Mouse (Mus musculus): ENCODE measurements around the gene Ppp2r3c.
A peak's percentile ranks its signal among the peaks of the same experiment; 100 is the strongest.

Ppp2r3c gene

GRCm38 (mm10) chr12:55321642-55322291 is 19.0 kb upstream of the Ppp2r3c start:
- H3K9me3 ChIP-seq (ENCODE audit: low read length), result peaks cover 3% of the 10 kb centered on the region
- peaks cover 45% of the 10 kb centered on the region for H3K4me1 ChIP-seq (replicated peaks; ENCODE audit: low read depth, low read length)
- peak overlapping the region; percentile 52 for H3K4me3 ChIP-seq (replicated peaks; ENCODE audit: low read length)
- H3K36me3 ChIP-seq (ENCODE audit: insufficient read depth, low read length), result peaks cover 25% of the 10 kb centered on the region
- TF ChIP-seq CTCF (conservative IDR thresholded peaks at IDR 0.05; ENCODE audit: low read length) (no peak), NANOG (IDR thresholded peaks at IDR 0.05; ENCODE audit: borderline replicate concordance, low read length) (no peak), POU5F1 (IDR thresholded peaks at IDR 0.05; ENCODE audit: borderline replicate concordance, low read length) (no peak)
- no peaks in the 10 kb centered on the region for H3K27me3 ChIP-seq (ENCODE audit: insufficient read depth, low read length)

- H3K9me3 ChIP-seq (ENCODE audit: low read length), result no peaks in the 10 kb centered on the region
- no peaks in the 10 kb centered on the region for H3K27me3 ChIP-seq (ENCODE audit: insufficient read depth, low read length)
- TF ChIP-seq POU5F1 (IDR thresholded peaks at IDR 0.05; ENCODE audit: borderline replicate concordance, low read length) (no peak), CTCF (conservative IDR thresholded peaks at IDR 0.05; ENCODE audit: low read length) (peak; percentile 36)
- H3K4me1 ChIP-seq (replicated peaks; ENCODE audit: low read depth, low read length), result peaks cover 53% of the 10 kb centered on the region
- H3K36me3 ChIP-seq (ENCODE audit: insufficient read depth, low read length), result peaks cover 41% of the 10 kb centered on the region
- H3K4me3 ChIP-seq (replicated peaks; ENCODE audit: low read length), result no peak overlapping the region
These were observed 12.4 kb upstream of the Ppp2r3c start for GRCm38 (mm10) chr12:55315192-55315591.

DNA sequence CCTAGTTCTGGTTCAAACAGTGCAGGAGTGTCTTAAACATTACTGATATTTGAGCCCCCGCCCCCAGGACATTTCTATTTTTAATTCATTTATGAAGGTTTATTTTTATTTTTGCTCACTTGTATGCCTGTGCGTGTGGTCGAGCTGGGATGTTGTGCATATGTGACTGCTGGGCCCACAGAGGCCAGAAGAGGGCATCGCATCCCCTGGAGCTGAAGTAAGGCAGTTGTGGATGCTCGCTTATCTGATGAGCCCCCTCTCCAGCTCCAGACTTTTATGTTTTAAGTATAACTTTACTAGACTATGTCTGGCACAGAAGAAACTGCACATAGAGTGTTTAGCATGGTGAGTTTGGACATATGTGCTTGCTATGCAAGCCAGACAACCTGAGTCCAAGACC is 11.1 kb upstream of the Ppp2r3c start:
- Histone ChIP-seq H3K4me1 (replicated peaks; ENCODE audit: low read depth, low read length) (peaks cover 55% of the 10 kb centered on the region), H3K9me3 (ENCODE audit: low read length) (no peaks in the 10 kb centered on the region), H3K4me3 (replicated peaks; ENCODE audit: low read length) (no peak overlapping the region), H3K36me3 (ENCODE audit: insufficient read depth, low read length) (peaks cover 41% of the 10 kb centered on the region), H3K27me3 (ENCODE audit: insufficient read depth, low read length) (no peaks in the 10 kb centered on the region)
- TF ChIP-seq CTCF (conservative IDR thresholded peaks at IDR 0.05; ENCODE audit: low read length), result peak; percentile 25; the same call in 1 of the 2 replicates
- no peak for TF ChIP-seq NANOG (IDR thresholded peaks at IDR 0.05; ENCODE audit: borderline replicate concordance, low read length)

- H3K36me3 ChIP-seq (ENCODE audit: insufficient read depth, low read length), result peaks cover 49% of the 10 kb centered on the region
- no peaks in the 10 kb centered on the region for H3K27me3 ChIP-seq (ENCODE audit: insufficient read depth, low read length)
- no peaks in the 10 kb centered on the region for H3K9me3 ChIP-seq (ENCODE audit: low read length)
- H3K4me1 ChIP-seq (replicated peaks; ENCODE audit: low read depth, low read length), result peaks cover 58% of the 10 kb centered on the region
- TF ChIP-seq NANOG (IDR thresholded peaks at IDR 0.05; ENCODE audit: borderline replicate concordance, low read length) (no peak), POU5F1 (IDR thresholded peaks at IDR 0.05; ENCODE audit: borderline replicate concordance, low read length) (no peak), CTCF (conservative IDR thresholded peaks at IDR 0.05; ENCODE audit: low read length) (no peak)
- peak overlapping the region; percentile 60 for H3K4me3 ChIP-seq (replicated peaks; ENCODE audit: low read length)
These were observed 9.0 kb upstream of the Ppp2r3c start for GRCm38 (mm10) chr12:55311841-55312240.

GRCm38 (mm10) chr12:55309501-55309900 is 6.7 kb upstream of the Ppp2r3c start:
- peaks cover 52% of the 10 kb centered on the region for H3K36me3 ChIP-seq (ENCODE audit: insufficient read depth, low read length)
- H3K4me3 ChIP-seq (replicated peaks; ENCODE audit: low read length), result peak overlapping the region; percentile 20; the same call in 1 of the 2 replicates
- TF ChIP-seq NANOG (IDR thresholded peaks at IDR 0.05; ENCODE audit: borderline replicate concordance, low read length) (no peak), POU5F1 (IDR thresholded peaks at IDR 0.05; ENCODE audit: borderline replicate concordance, low read length) (no peak), CTCF (conservative IDR thresholded peaks at IDR 0.05; ENCODE audit: low read length) (no peak)
- no peaks in the 10 kb centered on the region for H3K9me3 ChIP-seq (ENCODE audit: low read length)
- H3K4me1 ChIP-seq (replicated peaks; ENCODE audit: low read depth, low read length), result peaks cover 46% of the 10 kb centered on the region
- H3K27me3 ChIP-seq (ENCODE audit: insufficient read depth, low read length), result no peaks in the 10 kb centered on the region

GRCm38 (mm10) chr12:55308731-55309130 is 5.9 kb upstream of the Ppp2r3c start:
- no peak for TF ChIP-seq NANOG (IDR thresholded peaks at IDR 0.05; ENCODE audit: borderline replicate concordance, low read length)
- TF ChIP-seq CTCF (conservative IDR thresholded peaks at IDR 0.05; ENCODE audit: low read length), result no peak
- TF ChIP-seq POU5F1 (IDR thresholded peaks at IDR 0.05; ENCODE audit: borderline replicate concordance, low read length), result no peak
- H3K36me3 ChIP-seq (ENCODE audit: insufficient read depth, low read length), result peaks cover 49% of the 10 kb centered on the region
- H3K4me1 ChIP-seq (replicated peaks; ENCODE audit: low read depth, low read length), result peaks cover 52% of the 10 kb centered on the region
- no peaks in the 10 kb centered on the region for H3K9me3 ChIP-seq (ENCODE audit: low read length)
- H3K4me3 ChIP-seq (replicated peaks; ENCODE audit: low read length), result no peak overlapping the region
- no peaks in the 10 kb centered on the region for H3K27me3 ChIP-seq (ENCODE audit: insufficient read depth, low read length)

DNA sequence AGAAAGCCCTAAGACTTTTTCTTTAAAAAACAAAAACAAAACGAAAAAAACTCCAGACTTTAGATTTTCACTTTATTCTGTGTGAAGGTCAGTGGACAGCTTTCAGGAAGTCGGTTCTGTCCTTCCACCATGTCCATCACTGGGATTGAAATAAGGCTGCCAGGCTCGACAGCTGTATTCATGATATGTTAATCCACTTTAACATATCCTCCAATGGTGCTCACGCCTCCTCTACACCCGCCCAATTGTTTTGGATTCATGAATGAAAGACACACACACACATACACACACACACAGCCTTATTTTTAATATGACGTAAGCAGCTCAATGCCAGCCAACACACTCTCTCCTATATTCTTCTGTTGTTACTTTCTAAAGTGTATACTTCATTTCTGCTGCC is 4.8 kb upstream of the Ppp2r3c start:
- peaks cover 46% of the 10 kb centered on the region for H3K36me3 ChIP-seq (ENCODE audit: insufficient read depth, low read length)
- peaks cover 57% of the 10 kb centered on the region for H3K4me1 ChIP-seq (replicated peaks; ENCODE audit: low read depth, low read length)
- H3K4me3 ChIP-seq (replicated peaks; ENCODE audit: low read length), result no peak overlapping the region
- H3K9me3 ChIP-seq (ENCODE audit: low read length), result no peaks in the 10 kb centered on the region
- no peaks in the 10 kb centered on the region for H3K27me3 ChIP-seq (ENCODE audit: insufficient read depth, low read length)
- no peak for TF ChIP-seq NANOG (IDR thresholded peaks at IDR 0.05; ENCODE audit: borderline replicate concordance, low read length)
- no peak for TF ChIP-seq CTCF (conservative IDR thresholded peaks at IDR 0.05; ENCODE audit: low read length)
- no peak for TF ChIP-seq POU5F1 (IDR thresholded peaks at IDR 0.05; ENCODE audit: borderline replicate concordance, low read length)

DNA sequence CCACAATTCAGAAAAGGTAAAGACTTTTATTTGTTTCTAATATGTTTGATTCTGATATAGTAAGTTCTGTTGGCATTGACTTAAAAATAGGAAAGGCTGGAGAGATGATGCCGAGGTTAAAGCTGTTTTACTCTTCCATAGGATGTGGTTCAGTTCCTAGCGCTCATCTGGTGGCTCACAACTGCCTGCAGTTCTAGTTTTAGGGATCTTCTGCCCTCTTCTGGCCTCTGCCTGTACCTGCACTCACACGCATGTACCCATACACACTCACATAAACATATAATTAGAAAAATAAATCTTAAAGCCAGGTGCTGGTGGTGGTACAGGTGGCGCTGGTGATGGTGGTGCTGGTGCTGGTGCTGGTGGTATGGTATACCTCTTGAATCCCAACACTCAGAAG is 3.6 kb upstream of the Ppp2r3c start:
- H3K4me3 ChIP-seq (replicated peaks; ENCODE audit: low read length), result no peak overlapping the region
- TF ChIP-seq POU5F1 (IDR thresholded peaks at IDR 0.05; ENCODE audit: borderline replicate concordance, low read length), result no peak
- TF ChIP-seq CTCF (conservative IDR thresholded peaks at IDR 0.05; ENCODE audit: low read length), result peak; percentile 50
- H3K27me3 ChIP-seq (ENCODE audit: insufficient read depth, low read length), result no peaks in the 10 kb centered on the region
- no peaks in the 10 kb centered on the region for H3K9me3 ChIP-seq (ENCODE audit: low read length)
- peaks cover 42% of the 10 kb centered on the region for H3K36me3 ChIP-seq (ENCODE audit: insufficient read depth, low read length)
- peaks cover 53% of the 10 kb centered on the region for H3K4me1 ChIP-seq (replicated peaks; ENCODE audit: low read depth, low read length)

All from E14TG2a.4 (cell line).